Mouse (Mus musculus): ENCODE results near the gene Slc7a5. TPM values are rescaled to one million over a fixed set of nuclear protein-coding genes. Genes with fewer than 3 reads are reported as not detected.
A peak's percentile ranks its signal among the peaks of the same experiment; 100 is the strongest.

The Slc7a5 gene
- total and polyA plus RNA-seq, 3 experiments, result 110 to 291 (median 207) TPM

GRCm38 (mm10) chr8:121949222-121949800, 41.8 kb upstream of the Slc7a5 start, which contains the start of gene Banp:
Banp (plus strand) TSS chr8:121949750.
- Histone ChIP-seq H3K36me3 (replicated peaks in 1 of 2; ENCODE audit: control insufficient read depth in 1 of 2, insufficient read depth in 1 of 2, low read length in 1 of 2) (peaks cover 9 to 20% of the 10 kb centered on the region in 2 experiments), H3K4me2 (ENCODE audit: insufficient read depth, low read depth, poor library complexity, severe bottlenecking) (peak within 1 kb of the TSS; percentile 69), H3K27me3 (replicated peaks) (peaks cover 17% of the 10 kb centered on the region), H3K4me3 (replicated peaks in 1 of 3; ENCODE audit: low read depth in 2 of 3, low read length in 2 of 3, poor library complexity in 1 of 3) (peak within 1 kb of the TSS; percentile 63 to 99 (median 97)), H3K4me1 (ENCODE audit: control insufficient read depth in 1 of 2, insufficient read depth in 2 of 2) (peaks cover 14 to 39% of the 10 kb centered on the region in 2 experiments), H3K79me2 (replicated peaks; ENCODE audit: control insufficient read depth, extremely low read depth, insufficient read depth, poor library complexity, severe bottlenecking) (peaks cover 34% of the 10 kb centered on the region), H3K9me3 (replicated peaks; ENCODE audit: low read length) (no peaks in the 10 kb centered on the region), H3K27ac (ENCODE audit: insufficient read depth, low read depth) (peak within 1 kb of the TSS; percentile 93), H3K9ac (ENCODE audit: insufficient read depth, low read depth) (peak within 1 kb of the TSS; percentile 100)
- dilution Hi-C loops (cut with MboI; ENCODE audit: extremely low pct_ligation_motif_present, extremely low pct_unique_long_range_greater_than_20kb, low sequenced_read_pairs), result no loop called here
- DNase-seq (ENCODE audit: extremely low read depth), result no peak
- in situ Hi-C loops (cut with MboI; ENCODE audit: low pct_ligation_motif_present, low pct_unique_long_range_greater_than_20kb, low sequenced_read_pairs), result loop anchor here (10.0 kb wide), 1 partner anchor 365 kb away; no protein-coding TSS in a partner anchor
- TF ChIP-seq USF1 (IDR thresholded peaks at IDR 0.05; ENCODE audit: low read depth, low read length), result no peak
- TF ChIP-seq ZNF384 (IDR thresholded peaks at IDR 0.05; ENCODE audit: low read depth, low read length), result peak; percentile 56
- no peak for TF ChIP-seq IRF4 (IDR thresholded peaks at IDR 0.05; ENCODE audit: low read depth, low read length)
- TF ChIP-seq UBTF (IDR thresholded peaks at IDR 0.05; ENCODE audit: low read depth, low read length), result no peak
- TF ChIP-seq MAFK (IDR thresholded peaks at IDR 0.05; ENCODE audit: insufficient replicate concordance, low read length), result no peak
- TF ChIP-seq ZC3H11A (IDR thresholded peaks at IDR 0.05; ENCODE audit: low read depth, low read length), result no peak
- TF ChIP-seq NELFE (IDR thresholded peaks at IDR 0.05; ENCODE audit: low read depth, low read length), result 0 out of 2 replicates have a peak, but pooled peaks have one; percentile 17
- TF ChIP-seq TBP (conservative IDR thresholded peaks at IDR 0.05; ENCODE audit: low read depth, low read length), result 0 out of 2 replicates have a peak, but pooled peaks have one; percentile 8
- no peak for TF ChIP-seq JUND (conservative IDR thresholded peaks at IDR 0.05; ENCODE audit: low read depth, low read length)
- no peak for TF ChIP-seq PAX5 (IDR thresholded peaks at IDR 0.05; ENCODE audit: low read length)
- TF ChIP-seq CHD1 (IDR thresholded peaks at IDR 0.05; ENCODE audit: low read depth, low read length), result 0 out of 2 replicates have a peak, but pooled peaks have one; percentile 61
- TF ChIP-seq POLR2A (IDR thresholded peaks at IDR 0.05; ENCODE audit: low read depth, low read length), result no peak
- no peak; the same call in 1 of the 2 replicates for TF ChIP-seq HCFC1 (IDR thresholded peaks at IDR 0.05; ENCODE audit: low read depth, low read length)

GRCm38 (mm10) chr8:121948321-121949145, 41.0 kb upstream of the Slc7a5 start:
- peak; percentile 85 for DNase-seq (ENCODE audit: extremely low read depth)
- Histone ChIP-seq H3K9me3 (replicated peaks; ENCODE audit: low read length) (no peaks in the 10 kb centered on the region), H3K79me2 (replicated peaks; ENCODE audit: control insufficient read depth, extremely low read depth, insufficient read depth, poor library complexity, severe bottlenecking) (peaks cover 26% of the 10 kb centered on the region), H3K4me1 (ENCODE audit: control insufficient read depth in 1 of 2, insufficient read depth in 2 of 2) (peaks cover 8 to 32% of the 10 kb centered on the region in 2 experiments), H3K27me3 (replicated peaks) (peaks cover 24% of the 10 kb centered on the region), H3K9ac (ENCODE audit: insufficient read depth, low read depth) (peak overlapping the region; percentile 78), H3K4me2 (ENCODE audit: insufficient read depth, low read depth, poor library complexity, severe bottlenecking) (peak overlapping the region; percentile 69), H3K36me3 (replicated peaks in 1 of 2; ENCODE audit: control insufficient read depth in 1 of 2, insufficient read depth in 1 of 2, low read length in 1 of 2) (peaks cover 4 to 13% of the 10 kb centered on the region in 2 experiments), H3K27ac (ENCODE audit: insufficient read depth, low read depth) (peak overlapping the region; percentile 79), H3K4me3 (replicated peaks in 1 of 3; ENCODE audit: low read depth in 2 of 3, low read length in 2 of 3, poor library complexity in 1 of 3) (peak overlapping the region; percentile 54 to 63 (median 59))
- in situ Hi-C loops (cut with MboI; ENCODE audit: low pct_ligation_motif_present, low pct_unique_long_range_greater_than_20kb, low sequenced_read_pairs) (loop anchor here (10.0 kb wide), 1 partner anchor 364 kb away; no protein-coding TSS in a partner anchor), dilution Hi-C loops (cut with MboI; ENCODE audit: extremely low pct_ligation_motif_present, extremely low pct_unique_long_range_greater_than_20kb, low sequenced_read_pairs) (no loop called here)
- TF ChIP-seq PAX5 (IDR thresholded peaks at IDR 0.05; ENCODE audit: low read length), result no peak
- TF ChIP-seq RAD21 (IDR thresholded peaks at IDR 0.05; ENCODE audit: low read depth, low read length), result no peak
- peak; percentile 58; the same call in 1 of the 2 replicates for TF ChIP-seq MXI1 (IDR thresholded peaks at IDR 0.05; ENCODE audit: low read depth, low read length)
- peak; percentile 80 for TF ChIP-seq MYC (IDR thresholded peaks at IDR 0.05; ENCODE audit: low read depth, low read length)
- 0 out of 2 replicates have a peak, but pooled peaks have one; percentile 44 for TF ChIP-seq TCF12 (IDR thresholded peaks at IDR 0.05; ENCODE audit: low read depth, low read length)
- TF ChIP-seq MAFK (IDR thresholded peaks at IDR 0.05; ENCODE audit: insufficient replicate concordance, low read length), result peak; percentile 26; the same call in 1 of the 2 replicates
- 0 out of 2 replicates have a peak, but pooled peaks have one; percentile 9 for TF ChIP-seq NELFE (IDR thresholded peaks at IDR 0.05; ENCODE audit: low read depth, low read length)
- no peak for TF ChIP-seq CTCF (conservative IDR thresholded peaks at IDR 0.05 in 1 of 2, IDR thresholded peaks at IDR 0.05 in 1 of 2; ENCODE audit: low read depth in 2 of 2, low read length in 2 of 2)
- TF ChIP-seq USF1 (IDR thresholded peaks at IDR 0.05; ENCODE audit: low read depth, low read length), result no peak
- no peak for TF ChIP-seq ZNF384 (IDR thresholded peaks at IDR 0.05; ENCODE audit: low read depth, low read length)
- peak; percentile 39 for TF ChIP-seq GABPA (IDR thresholded peaks at IDR 0.05; ENCODE audit: insufficient replicate concordance, low read depth, low read length)
- peak; percentile 75; the same call in 1 of the 2 replicates for TF ChIP-seq IRF4 (IDR thresholded peaks at IDR 0.05; ENCODE audit: low read depth, low read length)
- TF ChIP-seq ELF1 (IDR thresholded peaks at IDR 0.05; ENCODE audit: low read depth, low read length), result 0 out of 2 replicates have a peak, but pooled peaks have one; percentile 4
- no peak for TF ChIP-seq ZKSCAN1 (IDR thresholded peaks at IDR 0.05; ENCODE audit: borderline replicate concordance, low read depth, low read length)
- TF ChIP-seq NRF1 (IDR thresholded peaks at IDR 0.05; ENCODE audit: low read depth, low read length), result peak; percentile 83
- TF ChIP-seq JUN (IDR thresholded peaks at IDR 0.05; ENCODE audit: insufficient read depth, low read depth, low read length), result peak; percentile 100
- no peak; the same call in 1 of the 2 replicates for TF ChIP-seq HCFC1 (IDR thresholded peaks at IDR 0.05; ENCODE audit: low read depth, low read length)
- peak; percentile 74 for TF ChIP-seq MAX (IDR thresholded peaks at IDR 0.05; ENCODE audit: low read length)
- TF ChIP-seq ETS1 (conservative IDR thresholded peaks at IDR 0.05; ENCODE audit: low read depth, low read length), result peak; percentile 89
- TF ChIP-seq CHD2 (IDR thresholded peaks at IDR 0.05; ENCODE audit: low read length), result no peak; the same call in 1 of the 2 replicates
- TF ChIP-seq SIN3A (IDR thresholded peaks at IDR 0.05; ENCODE audit: low read length), result peak; percentile 65

Measured in CH12.LX (cell line).